Mouse (Mus musculus) ovary, adult 18-20 months (tissue): ENCODE measurements around the gene St8sia1.

Source experiments
- DNase-seq: peaks from one replicate; pipeline ENCODE4 v3.0.0; 2022; ENCODE audit warnings: low spot score, mixed read lengths

St8sia1 gene

GRCm38 (mm10) chr6:142908911-142909770, 55.1 kb downstream of the St8sia1 start:
- no peak for DNase-seq

GRCm38 (mm10) chr6:142908412-142908811, 55.8 kb downstream of the St8sia1 start:
- no peak for DNase-seq

- DNase-seq, result no peak
These were observed 68.9 kb downstream of the St8sia1 start for GRCm38 (mm10) chr6:142895371-142895770.

- no peak for DNase-seq
These were observed 70.5 kb downstream of the St8sia1 start for GRCm38 (mm10) chr6:142893716-142894115.

GRCm38 (mm10) chr6:142890321-142890720, 73.9 kb downstream of the St8sia1 start:
- no peak for DNase-seq

- no peak for DNase-seq
These were observed 75.1 kb downstream of the St8sia1 start for GRCm38 (mm10) chr6:142888970-142889740.

- DNase-seq, result no peak
These were observed 75.9 kb downstream of the St8sia1 start for GRCm38 (mm10) chr6:142888346-142888745.

- DNase-seq, result no peak
These were observed 76.9 kb downstream of the St8sia1 start for GRCm38 (mm10) chr6:142887375-142887774.

- no peak for DNase-seq
These were observed 78.7 kb downstream of the St8sia1 start for GRCm38 (mm10) chr6:142885364-142886154.

GRCm38 (mm10) chr6:142884128-142884527, 80.1 kb downstream of the St8sia1 start:
- no peak for DNase-seq

- no peak for DNase-seq
These were observed 83.3 kb downstream of the St8sia1 start for GRCm38 (mm10) chr6:142880849-142881470.

- peak; percentile 6 for DNase-seq
These were observed 85.2 kb downstream of the St8sia1 start for GRCm38 (mm10) chr6:142878744-142879701.

GRCm38 (mm10) chr6:142877221-142877620, 87.0 kb downstream of the St8sia1 start:
- no peak for DNase-seq

GRCm38 (mm10) chr6:142876279-142876899, 87.9 kb downstream of the St8sia1 start:
- DNase-seq, result no peak

GRCm38 (mm10) chr6:142873795-142874563, 90.3 kb downstream of the St8sia1 start:
- DNase-seq, result no peak

- no peak for DNase-seq
These were observed 94.4 kb downstream of the St8sia1 start for GRCm38 (mm10) chr6:142869715-142870422.

GRCm38 (mm10) chr6:142867471-142868055, 96.7 kb downstream of the St8sia1 start:
- no peak for DNase-seq

- DNase-seq, result no peak
These were observed 97.2 kb downstream of the St8sia1 start for GRCm38 (mm10) chr6:142867023-142867422.
